Mouse (Mus musculus) limb, embryonic 12.5 days (tissue): ENCODE measurements around the gene Dpysl4. TPM values are rescaled to one million over a fixed set of nuclear protein-coding genes. Genes with fewer than 3 reads are reported as not detected.

ENCODE experiments used
- ATAC-seq: fragments of 200-750 bp; cut with Nextera tagmentation; 2 replicates; pipeline ENCODE4 v1.8.0; 2017; ENCODE audit warnings: low read depth, moderate TSS enrichment; ENCODE audit not compliant: insufficient number of reproducible peaks, insufficient read depth, low FRiP score, low TSS enrichment
- H3K27ac ChIP-seq: fragments of 300-500 bp; sonication (generic); 2 replicates; pipeline ENCODE4 v1.5.1; 2016; ENCODE audit warnings: mild to moderate bottlenecking, moderate library complexity
- H3K27me3 ChIP-seq: fragments of 300-500 bp; sonication (generic); 2 replicates; pipeline ENCODE4 v1.6.1; 2016; ENCODE audit warnings: mild to moderate bottlenecking, moderate library complexity
- H3K36me3 ChIP-seq: fragments of 300-500 bp; sonication (generic); 2 replicates; pipeline ENCODE4 v1.6.1; 2016; ENCODE audit warnings: mild to moderate bottlenecking, moderate library complexity
- H3K4me1 ChIP-seq: fragments of 300-500 bp; sonication (generic); replicated peaks from 2 replicates; pipeline ENCODE4 v1.6.1; 2016
- H3K4me2 ChIP-seq: fragments of 300-500 bp; sonication (generic); 2 replicates; pipeline ENCODE4 v1.6.1; 2016; ENCODE audit warnings: mild to moderate bottlenecking, moderate library complexity
- H3K4me3 ChIP-seq: fragments of 300-500 bp; sonication (generic); replicated peaks from 2 replicates; pipeline ENCODE4 v1.5.1; 2016; ENCODE audit warnings: mild to moderate bottlenecking
- H3K9ac ChIP-seq: fragments of 300-500 bp; sonication (generic); replicated peaks from 2 replicates; pipeline ENCODE4 v1.6.1; 2016; ENCODE audit warnings: mild to moderate bottlenecking, moderate library complexity
- H3K9me3 ChIP-seq: fragments of 300-500 bp; sonication (generic); 2 replicates; pipeline ENCODE4 v1.6.1; 2016; ENCODE audit warnings: mild to moderate bottlenecking, moderate library complexity
- WGBS: fragments of 180-500 bp; shearing (Covaris S2); methylation state at CpG from one replicate; pipeline ENCODE4 v1.1.7; 2016; 5-methylcytosine and 5-hydroxymethylcytosine counted together
- polyA plus RNA-seq: library from polyadenylated mRNA; unstranded; fragments of >200 nt; fragmentation: Nextera tagmentation; extraction: Ambion mirVana; gene quantifications from 2 replicates; pipeline ENCODE4 v1.2.1, GENCODE M21; 2016

Gene Dpysl4
- polyA plus RNA-seq, 1 experiment from 2014 or later, result 34.9 TPM

DNA sequence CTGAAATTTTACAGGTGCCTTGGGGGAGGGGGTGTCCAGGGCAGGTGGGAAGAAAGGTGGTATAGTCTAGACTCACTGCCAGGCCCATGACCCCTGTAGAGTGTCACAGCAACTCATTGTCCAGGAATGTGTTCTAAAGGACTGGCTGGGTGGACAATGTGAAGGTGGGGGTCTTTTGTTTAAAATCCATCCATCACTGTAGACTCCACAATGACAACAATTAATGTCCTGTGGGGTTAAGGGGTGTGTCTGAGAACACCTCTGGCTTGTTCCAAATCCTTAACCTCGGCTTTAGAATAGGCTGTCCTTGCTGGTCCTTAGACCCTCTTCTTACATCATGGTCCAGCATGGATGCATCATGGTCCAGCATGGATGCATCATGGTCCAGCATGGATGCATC, 1.5 kb upstream of the Dpysl4 start:
- no peak overlapping the region for H3K9ac ChIP-seq
- H3K4me1 ChIP-seq, result peaks cover 16% of the 10 kb centered on the region; the same call in 1 of the 2 replicates
- no peak for ATAC-seq
- H3K4me3 ChIP-seq, result no peak overlapping the region
- no peak overlapping the region for H3K27ac ChIP-seq
- H3K27me3 ChIP-seq, result peaks cover 44% of the 10 kb centered on the region
- 71% methylated on average over 1 of the region's 1 CpGs for WGBS
- no peaks in the 10 kb centered on the region for H3K36me3 ChIP-seq
- H3K4me2 ChIP-seq, result no peak overlapping the region
- H3K9me3 ChIP-seq, result no peaks in the 10 kb centered on the region

DNA sequence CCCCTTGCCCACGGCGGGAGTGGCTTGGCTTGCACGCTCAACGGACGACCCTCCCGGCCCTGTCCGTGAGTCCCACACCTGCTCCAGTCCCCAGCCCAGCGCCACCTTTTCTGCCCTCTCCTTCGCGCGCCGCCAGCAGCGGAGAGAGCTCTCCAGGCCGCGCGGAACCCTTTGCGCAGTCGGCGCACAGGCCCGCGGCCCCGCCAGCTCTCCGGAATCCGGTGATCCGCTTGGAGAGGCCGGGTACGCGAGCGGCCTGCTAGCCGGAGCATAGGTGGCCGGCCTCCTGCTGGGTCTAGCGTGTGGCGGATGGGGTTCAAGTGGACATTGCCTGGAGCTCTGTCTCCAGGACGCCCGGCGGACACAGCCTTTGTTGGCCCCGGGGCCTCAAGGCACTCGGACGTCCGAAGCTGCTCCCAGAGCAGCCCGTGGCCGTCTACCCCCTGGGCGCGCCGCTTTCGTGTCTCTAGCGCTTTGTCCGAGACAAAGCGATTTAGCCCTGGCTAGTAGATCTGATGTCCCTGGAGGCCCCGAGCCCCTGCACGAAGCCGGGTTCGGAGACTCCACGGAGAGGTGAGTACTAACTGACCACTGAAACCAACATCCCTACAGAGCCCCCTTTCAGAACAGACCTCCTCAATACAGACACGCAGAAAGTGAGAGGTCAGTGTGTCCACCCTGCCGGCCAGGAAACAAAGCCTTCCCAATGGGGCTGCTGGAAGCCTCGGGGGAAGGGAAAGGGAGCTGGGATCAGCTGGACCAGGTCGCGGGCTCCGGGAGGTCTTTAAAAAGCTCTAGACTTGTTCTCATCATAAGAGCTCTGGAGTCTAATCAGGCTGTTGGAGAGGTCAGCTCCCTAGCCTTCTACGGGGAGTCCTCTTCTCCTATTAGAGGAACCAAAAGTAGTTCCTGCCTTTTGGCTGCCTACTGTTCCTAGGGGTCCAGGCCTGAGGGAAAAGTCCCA, 676 bp downstream of the Dpysl4 start:
- 2% methylated on average over 61 of the region's 61 CpGs for WGBS
- peak; percentile 34 for ATAC-seq
- Histone ChIP-seq H3K9me3 (no peaks in the 10 kb centered on the region), H3K4me1 (peaks cover 16% of the 10 kb centered on the region; the same call in 1 of the 2 replicates), H3K27me3 (peaks cover 44% of the 10 kb centered on the region), H3K36me3 (peaks cover 19% of the 10 kb centered on the region), H3K27ac (no peak overlapping the region), H3K9ac (peak overlapping the region; percentile 75), H3K4me3 (peak overlapping the region; percentile 68), H3K4me2 (peak overlapping the region; percentile 82)

DNA sequence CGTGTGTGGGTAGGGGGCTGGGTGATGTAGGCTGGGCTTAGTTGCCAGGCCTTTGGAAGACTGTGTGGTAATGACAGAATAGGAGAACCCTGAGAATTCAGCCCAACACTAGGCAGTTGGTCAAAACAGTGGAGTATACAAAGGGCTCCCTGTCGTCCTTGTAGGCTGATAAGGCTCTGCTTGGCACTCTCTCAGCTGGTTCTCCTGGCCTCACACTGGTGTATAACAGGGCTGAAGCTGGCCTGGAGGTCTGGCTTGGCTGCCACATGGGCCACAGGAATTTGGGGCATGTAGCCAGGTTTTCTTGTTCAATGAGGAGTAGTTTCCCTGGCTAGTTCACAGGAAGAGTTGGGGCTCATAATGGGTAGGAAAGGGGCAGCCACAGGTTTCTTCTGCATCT, 2.0 kb downstream of the Dpysl4 start:
- Histone ChIP-seq H3K4me2 (0 out of 2 replicates have a peak overlapping the region, but pooled peaks have one; percentile 82), H3K9ac (no peak overlapping the region), H3K27me3 (peaks cover 44% of the 10 kb centered on the region), H3K36me3 (peaks cover 30% of the 10 kb centered on the region), H3K4me3 (no peak overlapping the region), H3K9me3 (no peaks in the 10 kb centered on the region), H3K4me1 (peaks cover 16% of the 10 kb centered on the region; the same call in 1 of the 2 replicates), H3K27ac (no peak overlapping the region)
- WGBS, result 68% methylated on average over 2 of the region's 2 CpGs
- ATAC-seq, result no peak

DNA sequence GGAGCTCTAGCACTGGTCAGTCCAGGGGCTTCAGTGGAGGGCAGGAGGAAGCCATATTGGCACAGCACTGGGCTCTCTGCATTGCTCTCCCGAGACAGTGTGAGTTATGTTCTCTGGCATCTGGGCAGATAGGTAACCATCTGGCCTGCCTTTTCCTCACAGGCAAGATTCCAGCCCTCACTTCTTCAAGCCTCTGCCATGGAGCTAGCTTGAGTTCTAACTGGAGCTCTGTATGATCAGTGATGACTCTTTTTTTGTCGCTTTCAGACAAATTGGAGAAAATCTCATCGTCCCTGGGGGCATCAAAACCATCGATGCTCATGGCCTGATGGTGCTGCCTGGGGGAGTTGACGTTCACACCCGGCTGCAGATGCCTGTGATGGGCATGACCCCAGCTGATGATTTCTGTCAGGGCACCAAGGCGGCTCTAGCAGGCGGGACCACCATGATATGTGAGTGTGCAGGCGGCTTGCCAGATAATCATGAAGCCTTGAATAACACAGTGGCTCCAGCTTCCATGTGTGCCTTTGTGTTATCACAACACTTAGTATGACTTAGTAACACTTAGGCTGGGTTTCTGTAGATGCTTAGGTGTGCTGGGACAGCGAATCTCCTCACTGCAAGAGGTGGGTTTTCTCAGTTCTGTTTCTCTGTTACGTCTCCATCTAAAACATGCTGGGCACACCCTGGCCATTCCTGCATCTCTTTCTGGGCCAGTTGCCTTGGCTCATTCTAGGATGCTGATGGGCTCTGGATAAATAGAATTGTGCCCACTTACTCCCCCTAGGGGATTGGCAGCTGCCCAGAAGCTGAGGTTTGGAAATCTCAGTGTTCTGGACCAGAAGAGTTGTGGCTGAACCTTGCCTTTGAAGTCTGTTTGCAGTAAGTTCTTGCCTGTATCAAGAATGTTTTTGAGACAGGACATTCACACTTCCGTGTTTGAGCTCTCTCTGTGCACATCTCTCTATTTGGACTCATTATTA, 4.4 kb downstream of the Dpysl4 start:
- peaks cover 16% of the 10 kb centered on the region; the same call in 1 of the 2 replicates for H3K4me1 ChIP-seq
- 87% methylated on average over 12 of the region's 12 CpGs for WGBS
- H3K36me3 ChIP-seq, result peaks cover 49% of the 10 kb centered on the region
- no peak overlapping the region for H3K4me3 ChIP-seq
- H3K9me3 ChIP-seq, result no peaks in the 10 kb centered on the region
- H3K27ac ChIP-seq, result no peak overlapping the region
- no peak overlapping the region for H3K4me2 ChIP-seq
- ATAC-seq, result no peak
- H3K9ac ChIP-seq, result no peak overlapping the region
- H3K27me3 ChIP-seq, result peaks cover 34% of the 10 kb centered on the region

GRCm38 (mm10) chr7:139091681-139092080, 5.9 kb downstream of the Dpysl4 start:
- no peak for ATAC-seq
- H3K9me3 ChIP-seq, result no peaks in the 10 kb centered on the region
- WGBS, result 90% methylated on average over 9 of the region's 9 CpGs
- no peak overlapping the region for H3K4me2 ChIP-seq
- no peak overlapping the region for H3K27ac ChIP-seq
- H3K27me3 ChIP-seq, result peaks cover 19% of the 10 kb centered on the region
- H3K4me1 ChIP-seq, result peaks cover 13% of the 10 kb centered on the region; the same call in 1 of the 2 replicates
- H3K9ac ChIP-seq, result no peak overlapping the region
- H3K4me3 ChIP-seq, result no peak overlapping the region
- peaks cover 59% of the 10 kb centered on the region for H3K36me3 ChIP-seq

- 94% methylated on average over 5 of the region's 5 CpGs for whole genome bisulfite sequencing
Observed at GRCm38 (mm10) chr7:139092676-139093075, 6.9 kb downstream of the Dpysl4 start.

GRCm38 (mm10) chr7:139093124-139093523, 7.3 kb downstream of the Dpysl4 start:
- no peak overlapping the region for H3K4me2 ChIP-seq
- peaks cover 65% of the 10 kb centered on the region for H3K36me3 ChIP-seq
- no peak overlapping the region for H3K27ac ChIP-seq
- H3K4me1 ChIP-seq, result no peaks in the 10 kb centered on the region
- ATAC-seq, result no peak
- H3K27me3 ChIP-seq, result 0 out of 2 replicates have a peak, but pooled peaks cover 6% of the 10 kb centered on the region
- H3K9me3 ChIP-seq, result no peaks in the 10 kb centered on the region
- WGBS, result 90% methylated on average over 5 of the region's 5 CpGs
- H3K9ac ChIP-seq, result no peak overlapping the region
- H3K4me3 ChIP-seq, result no peak overlapping the region

More at GRCm38 (mm10) chr7:139092676-139093075, 6.9 kb downstream of the Dpysl4 start:
- Histone ChIP-seq H3K36me3 (peaks cover 63% of the 10 kb centered on the region), H3K9me3 (no peaks in the 10 kb centered on the region), H3K9ac (no peak overlapping the region), H3K27me3 (peaks cover 9% of the 10 kb centered on the region), H3K4me3 (no peak overlapping the region), H3K4me1 (0 out of 2 replicates have a peak, but pooled peaks cover 3% of the 10 kb centered on the region), H3K4me2 (no peak overlapping the region), H3K27ac (no peak overlapping the region)
- ATAC-seq, result no peak

DNA sequence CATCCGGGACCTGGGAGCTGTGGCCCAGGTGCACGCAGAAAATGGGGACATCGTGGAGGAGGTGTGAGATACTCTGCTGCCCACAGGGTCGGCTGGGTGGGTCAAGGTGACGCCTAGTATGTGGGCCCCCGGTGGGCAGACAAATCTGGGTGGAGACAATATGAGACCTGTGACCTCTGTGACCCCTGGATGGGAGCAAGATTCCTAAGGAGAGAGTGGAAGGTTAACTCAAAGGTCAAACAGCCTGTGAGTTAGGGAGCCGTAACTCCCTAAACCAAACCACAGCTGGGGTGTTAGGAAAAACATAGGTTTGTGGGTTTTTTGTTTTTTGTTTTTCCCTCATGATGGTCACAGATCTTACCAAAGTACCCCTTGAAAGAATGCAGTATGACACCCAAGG, 8.0 kb downstream of the Dpysl4 start:
- Histone ChIP-seq H3K27ac (no peak overlapping the region), H3K4me1 (no peaks in the 10 kb centered on the region), H3K4me3 (no peak overlapping the region), H3K36me3 (peaks cover 65% of the 10 kb centered on the region), H3K9ac (no peak overlapping the region), H3K27me3 (0 out of 2 replicates have a peak, but pooled peaks cover under 1% of the 10 kb centered on the region), H3K4me2 (no peak overlapping the region), H3K9me3 (no peaks in the 10 kb centered on the region)
- ATAC-seq, result no peak
- 81% methylated on average over 7 of the region's 7 CpGs for WGBS

GRCm38 (mm10) chr7:139094761-139095160, 9.0 kb downstream of the Dpysl4 start:
- H3K27me3 ChIP-seq, result no peaks in the 10 kb centered on the region
- H3K4me1 ChIP-seq, result no peaks in the 10 kb centered on the region
- WGBS, result 88% methylated on average over 6 of the region's 6 CpGs
- H3K9ac ChIP-seq, result no peak overlapping the region
- H3K4me3 ChIP-seq, result no peak overlapping the region
- no peak overlapping the region for H3K27ac ChIP-seq
- H3K9me3 ChIP-seq, result no peaks in the 10 kb centered on the region
- ATAC-seq, result no peak
- H3K36me3 ChIP-seq, result peaks cover 62% of the 10 kb centered on the region
- no peak overlapping the region for H3K4me2 ChIP-seq

- no peak overlapping the region for H3K4me3 ChIP-seq
- H3K4me1 ChIP-seq, result no peaks in the 10 kb centered on the region
- no peak for ATAC-seq
- no peaks in the 10 kb centered on the region for H3K9me3 ChIP-seq
- 89% methylated on average over 7 of the region's 7 CpGs for WGBS
- H3K36me3 ChIP-seq, result peaks cover 59% of the 10 kb centered on the region
- no peaks in the 10 kb centered on the region for H3K27me3 ChIP-seq
- H3K4me2 ChIP-seq, result no peak overlapping the region
- no peak overlapping the region for H3K9ac ChIP-seq
- H3K27ac ChIP-seq, result no peak overlapping the region
Observed at GRCm38 (mm10) chr7:139095282-139095681, 9.5 kb downstream of the Dpysl4 start.

DNA sequence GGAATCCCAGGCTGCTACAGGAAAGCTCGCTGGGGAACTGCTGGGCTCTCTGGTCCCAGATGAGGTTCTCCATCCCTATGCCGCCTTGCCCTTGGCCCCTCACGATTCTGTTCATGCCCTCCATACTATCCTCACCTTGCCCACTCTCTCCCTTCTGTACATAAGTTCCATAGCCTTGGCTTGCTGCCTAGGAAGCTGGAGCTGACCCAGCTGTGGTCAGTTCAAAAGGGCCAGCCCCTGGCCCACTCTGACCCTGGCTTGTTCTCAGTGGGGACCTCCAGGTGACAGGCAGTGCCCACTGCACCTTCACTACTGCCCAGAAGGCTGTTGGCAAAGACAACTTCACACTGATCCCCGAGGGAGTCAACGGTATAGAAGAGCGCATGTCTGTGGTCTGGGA, 10.6 kb downstream of the Dpysl4 start:
- Histone ChIP-seq H3K9ac (no peak overlapping the region), H3K27ac (no peak overlapping the region), H3K9me3 (no peaks in the 10 kb centered on the region), H3K36me3 (peaks cover 52% of the 10 kb centered on the region), H3K4me2 (no peak overlapping the region), H3K4me1 (no peaks in the 10 kb centered on the region), H3K4me3 (no peak overlapping the region), H3K27me3 (no peaks in the 10 kb centered on the region)
- 91% methylated on average over 6 of the region's 6 CpGs for WGBS
- no peak for ATAC-seq
